Mouse (Mus musculus): ENCODE measurements around the gene Akt3. TPM values are rescaled to one million over a fixed set of nuclear protein-coding genes. Genes with fewer than 3 reads are reported as not detected.

Akt3 gene
- total RNA-seq, 1 experiment = 8.4 TPM

- in situ Hi-C loops (cut with MboI; ENCODE audit: low sequenced_read_pairs in 2 of 2, unreplicated experiment in 2 of 2) = no loop called here
- H3K36me3 ChIP-seq (ENCODE audit: control insufficient read depth, insufficient read depth, low read length, poor library complexity, severe bottlenecking) = no peaks in the 10 kb centered on the region
- no peaks in the 10 kb centered on the region for H3K9me3 ChIP-seq (ENCODE audit: control insufficient read depth, insufficient read depth, low read depth, low read length)
- no peak overlapping the region for H3K4me3 ChIP-seq (ENCODE audit: insufficient read depth in 1 of 2, low read depth in 1 of 2, low read length in 2 of 2, poor library complexity in 1 of 2, severe bottlenecking in 1 of 2)
- no peak for TF ChIP-seq HCFC1 (IDR thresholded peaks at IDR 0.05; ENCODE audit: borderline replicate concordance, insufficient read depth, low read length)
- no peak for TF ChIP-seq CHD2 (IDR thresholded peaks at IDR 0.05; ENCODE audit: low read depth, low read length)
- TF ChIP-seq MAFK (IDR thresholded peaks at IDR 0.05; ENCODE audit: insufficient read depth, low read depth, low read length) = no peak
- TF ChIP-seq ZC3H11A (IDR thresholded peaks at IDR 0.05; ENCODE audit: borderline replicate concordance, low read depth, low read length) = no peak
- TF ChIP-seq ZNF384 (IDR thresholded peaks at IDR 0.05; ENCODE audit: low read depth, low read length) = no peak
- no peak overlapping the region for H3K27ac ChIP-seq (ENCODE audit: insufficient read depth, low read depth, low read length, poor library complexity, severe bottlenecking)
- H3K9ac ChIP-seq (ENCODE audit: insufficient read depth, low read depth, low read length, poor library complexity, severe bottlenecking) = no peak overlapping the region
- H3K4me1 ChIP-seq (ENCODE audit: control insufficient read depth in 2 of 2, insufficient read depth in 2 of 2, low read length in 2 of 2, poor library complexity in 1 of 2) = no peaks in the 10 kb centered on the region
- DNase-seq (ENCODE audit: low read depth, low spot score) = no peak
Observed at GRCm38 (mm10) chr1:177277361-177277760, 19.4 kb upstream of the Akt3 start.

GRCm38 (mm10) chr1:177267645-177268044, 9.6 kb upstream of the Akt3 start:
- Histone ChIP-seq H3K4me1 (ENCODE audit: control insufficient read depth in 2 of 2, insufficient read depth in 2 of 2, low read length in 2 of 2, poor library complexity in 1 of 2) (no peaks in the 10 kb centered on the region), H3K36me3 (ENCODE audit: control insufficient read depth, insufficient read depth, low read length, poor library complexity, severe bottlenecking) (no peaks in the 10 kb centered on the region), H3K4me3 (ENCODE audit: insufficient read depth in 1 of 2, low read depth in 1 of 2, low read length in 2 of 2, poor library complexity in 1 of 2, severe bottlenecking in 1 of 2) (no peak overlapping the region), H3K9ac (ENCODE audit: insufficient read depth, low read depth, low read length, poor library complexity, severe bottlenecking) (no peak overlapping the region), H3K27ac (ENCODE audit: insufficient read depth, low read depth, low read length, poor library complexity, severe bottlenecking) (no peak overlapping the region), H3K9me3 (ENCODE audit: control insufficient read depth, insufficient read depth, low read depth, low read length) (no peaks in the 10 kb centered on the region)
- in situ Hi-C loops (cut with MboI; ENCODE audit: low sequenced_read_pairs in 2 of 2, unreplicated experiment in 2 of 2) = no loop called here
- TF ChIP-seq MAFK (IDR thresholded peaks at IDR 0.05; ENCODE audit: insufficient read depth, low read depth, low read length) (no peak), ZC3H11A (IDR thresholded peaks at IDR 0.05; ENCODE audit: borderline replicate concordance, low read depth, low read length) (no peak), CHD2 (IDR thresholded peaks at IDR 0.05; ENCODE audit: low read depth, low read length) (no peak), ZNF384 (IDR thresholded peaks at IDR 0.05; ENCODE audit: low read depth, low read length) (no peak), HCFC1 (IDR thresholded peaks at IDR 0.05; ENCODE audit: borderline replicate concordance, insufficient read depth, low read length) (no peak)
- DNase-seq (ENCODE audit: low read depth, low spot score) = no peak

DNA sequence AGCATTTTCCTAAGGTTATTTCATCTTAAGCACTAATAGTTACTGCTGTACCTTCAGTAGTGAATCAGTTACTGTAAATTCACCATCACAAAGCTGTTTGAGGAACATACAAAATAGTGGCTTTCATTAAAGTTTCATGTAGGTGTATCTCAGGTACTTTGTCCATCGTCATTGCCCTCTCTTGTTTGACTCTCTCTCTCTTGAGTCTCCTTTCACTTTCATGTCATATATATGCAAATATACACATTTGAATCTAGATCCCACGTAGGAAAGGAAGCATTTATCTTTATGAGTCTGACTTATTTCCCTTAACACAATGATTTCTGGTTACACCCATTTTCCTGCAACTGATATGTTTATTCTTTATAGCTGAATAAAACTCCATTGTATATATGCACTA, 4.9 kb upstream of the Akt3 start:
- Histone ChIP-seq H3K4me3 (ENCODE audit: insufficient read depth in 1 of 2, low read depth in 1 of 2, low read length in 2 of 2, poor library complexity in 1 of 2, severe bottlenecking in 1 of 2) (no peak overlapping the region), H3K9me3 (ENCODE audit: control insufficient read depth, insufficient read depth, low read depth, low read length) (no peaks in the 10 kb centered on the region), H3K27ac (ENCODE audit: insufficient read depth, low read depth, low read length, poor library complexity, severe bottlenecking) (no peak overlapping the region), H3K4me1 (ENCODE audit: control insufficient read depth in 2 of 2, insufficient read depth in 2 of 2, low read length in 2 of 2, poor library complexity in 1 of 2) (peaks cover 0 to 3% of the 10 kb centered on the region in 2 experiments; a peak in 1 of 4 replicates), H3K9ac (ENCODE audit: insufficient read depth, low read depth, low read length, poor library complexity, severe bottlenecking) (no peak overlapping the region), H3K36me3 (ENCODE audit: control insufficient read depth, insufficient read depth, low read length, poor library complexity, severe bottlenecking) (no peaks in the 10 kb centered on the region)
- no peak for DNase-seq (ENCODE audit: low read depth, low spot score)
- no peak for TF ChIP-seq ZNF384 (IDR thresholded peaks at IDR 0.05; ENCODE audit: low read depth, low read length)
- TF ChIP-seq CHD2 (IDR thresholded peaks at IDR 0.05; ENCODE audit: low read depth, low read length) = no peak
- no peak for TF ChIP-seq HCFC1 (IDR thresholded peaks at IDR 0.05; ENCODE audit: borderline replicate concordance, insufficient read depth, low read length)
- no peak for TF ChIP-seq ZC3H11A (IDR thresholded peaks at IDR 0.05; ENCODE audit: borderline replicate concordance, low read depth, low read length)
- TF ChIP-seq MAFK (IDR thresholded peaks at IDR 0.05; ENCODE audit: insufficient read depth, low read depth, low read length) = no peak
- in situ Hi-C loops (cut with MboI; ENCODE audit: low sequenced_read_pairs in 2 of 2, unreplicated experiment in 2 of 2) = no loop called here

DNA sequence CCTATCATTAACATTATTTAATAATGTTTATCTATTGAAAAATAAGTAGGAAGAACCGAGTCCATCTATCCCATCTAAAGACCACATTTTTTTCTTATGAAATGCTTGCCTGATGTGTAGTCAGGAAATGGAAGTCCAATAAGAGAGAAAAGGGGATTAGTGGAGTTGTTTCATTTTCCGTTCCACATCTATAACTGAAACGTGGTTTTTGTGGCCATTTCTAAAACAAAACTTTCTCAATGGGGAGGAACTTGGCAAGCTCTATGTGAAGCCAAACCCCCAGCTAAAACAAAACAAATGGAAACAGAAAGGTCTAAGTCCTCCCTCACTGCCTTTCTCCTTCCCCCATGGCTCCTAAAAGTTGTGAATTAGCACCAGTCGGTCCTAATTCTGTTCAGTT, 2.8 kb upstream of the Akt3 start:
- no peak for DNase-seq (ENCODE audit: low read depth, low spot score)
- peaks cover 3% of the 10 kb centered on the region in 2 experiments; a peak in 2 of 4 replicates for H3K4me1 ChIP-seq (ENCODE audit: control insufficient read depth in 2 of 2, insufficient read depth in 2 of 2, low read length in 2 of 2, poor library complexity in 1 of 2)
- TF ChIP-seq ZNF384 (IDR thresholded peaks at IDR 0.05; ENCODE audit: low read depth, low read length) (no peak), HCFC1 (IDR thresholded peaks at IDR 0.05; ENCODE audit: borderline replicate concordance, insufficient read depth, low read length) (no peak), CHD2 (IDR thresholded peaks at IDR 0.05; ENCODE audit: low read depth, low read length) (no peak), MAFK (IDR thresholded peaks at IDR 0.05; ENCODE audit: insufficient read depth, low read depth, low read length) (no peak), ZC3H11A (IDR thresholded peaks at IDR 0.05; ENCODE audit: borderline replicate concordance, low read depth, low read length) (no peak)
- H3K4me3 ChIP-seq (ENCODE audit: insufficient read depth in 1 of 2, low read depth in 1 of 2, low read length in 2 of 2, poor library complexity in 1 of 2, severe bottlenecking in 1 of 2) = no peak overlapping the region
- H3K27ac ChIP-seq (ENCODE audit: insufficient read depth, low read depth, low read length, poor library complexity, severe bottlenecking) = no peak overlapping the region
- H3K9ac ChIP-seq (ENCODE audit: insufficient read depth, low read depth, low read length, poor library complexity, severe bottlenecking) = no peak overlapping the region
- no peaks in the 10 kb centered on the region for H3K36me3 ChIP-seq (ENCODE audit: control insufficient read depth, insufficient read depth, low read length, poor library complexity, severe bottlenecking)
- no peaks in the 10 kb centered on the region for H3K9me3 ChIP-seq (ENCODE audit: control insufficient read depth, insufficient read depth, low read depth, low read length)
- in situ Hi-C loops (cut with MboI; ENCODE audit: low sequenced_read_pairs in 2 of 2, unreplicated experiment in 2 of 2) = no loop called here
